Mouse (Mus musculus) limb, embryonic 14.5 days (tissue): ENCODE measurements around the gene Dock9. TPM values are rescaled to one million over a fixed set of nuclear protein-coding genes. Genes with fewer than 3 reads are reported as not detected.
A peak's percentile ranks its signal among the peaks of the same experiment; 100 is the strongest.

Source experiments
- ATAC-seq: fragments of 200-750 bp; cut with Nextera tagmentation; 2 replicates; pipeline ENCODE4 v1.8.0; 2017; ENCODE audit warnings: low read depth, moderate number of reproducible peaks, moderate TSS enrichment; ENCODE audit not compliant: low FRiP score
- DNase-seq: peaks from one replicate; pipeline ENCODE4 v3.0.0-alpha.2; 2015; ENCODE audit warnings: low spot score
- H3K27ac ChIP-seq: fragments of 300-500 bp; sonication (generic); replicated peaks from 2 replicates; pipeline ENCODE4 v1.5.1; 2014; ENCODE audit warnings: low read depth, mild to moderate bottlenecking, low read length, moderate library complexity, mixed read lengths
- H3K27me3 ChIP-seq: fragments of 300-500 bp; sonication (generic); 2 replicates; pipeline ENCODE4 v1.6.1; 2014; ENCODE audit warnings: low read length, mixed read lengths; ENCODE audit not compliant: control insufficient read depth, insufficient read depth
- H3K36me3 ChIP-seq: fragments of 300-500 bp; sonication (generic); 2 replicates; pipeline ENCODE4 v1.6.1; 2014; ENCODE audit warnings: mild to moderate bottlenecking, low read length, moderate library complexity, mixed read lengths; ENCODE audit not compliant: control insufficient read depth, insufficient read depth
- H3K4me1 ChIP-seq: fragments of 300-500 bp; sonication (generic); 2 replicates; pipeline ENCODE4 v1.6.1; 2014; ENCODE audit warnings: antibody characterized with exemption, low read length, mixed read lengths; ENCODE audit not compliant: control insufficient read depth, insufficient read depth
- H3K4me2 ChIP-seq: fragments of 300-500 bp; sonication (generic); replicated peaks from 2 replicates; pipeline ENCODE4 v1.6.1; 2014; ENCODE audit warnings: low read depth, mild to moderate bottlenecking, low read length, moderate library complexity; ENCODE audit not compliant: severe bottlenecking
- H3K4me3 ChIP-seq: fragments of 300-500 bp; sonication (generic); replicated peaks from 2 replicates; pipeline ENCODE4 v1.5.1; 2014; ENCODE audit warnings: low read length
- H3K9ac ChIP-seq: fragments of 300-500 bp; sonication (generic); 2 replicates; pipeline ENCODE4 v1.6.1; 2014; ENCODE audit warnings: mild to moderate bottlenecking, low read depth, low read length, moderate library complexity; ENCODE audit not compliant: severe bottlenecking
- H3K9me3 ChIP-seq: fragments of 300-500 bp; sonication (generic); 2 replicates; pipeline ENCODE4 v1.6.1; 2016; ENCODE audit warnings: low read length; ENCODE audit not compliant: control insufficient read depth
- POLR2A ChIP-seq: fragments of 200-500 bp; IDR thresholded peaks from 2 replicates; pipeline ENCODE4 v1.8.0; 2012; ENCODE audit warnings: inconsistent platforms, mild to moderate bottlenecking, moderate library complexity, borderline replicate concordance; ENCODE audit not compliant: insufficient read depth, insufficient read length; ENCODE audit errors: extremely low read depth
- WGBS: fragments of 180-500 bp; shearing (Covaris S2); extraction: QIAGEN DNeasy Blood & Tissue Kit; methylation state at CpG from one replicate; pipeline ENCODE4 v1.1.7; 2014; 5-methylcytosine and 5-hydroxymethylcytosine counted together
- polyA plus RNA-seq, 2 experiments: library from polyadenylated mRNA; depleted of rRNA in 1 of 2; stranded (reverse) in 1 of 2; unstranded in 1 of 2; fragments of >200 nt; fragmentation: Nextera tagmentation in 1 of 2; extraction: Ambion mirVana in 1 of 2; gene quantifications; 2 replicates each; pipeline versions ENCODE4 v1.2.1 to v1.2.3; 2012 to 2014

Dock9 gene
- polyA plus RNA-seq, 2 experiments, result 13.8 to 19.7 TPM

- H3K27me3 ChIP-seq, result no peaks in the 10 kb centered on the region
- TF ChIP-seq POLR2A, result no peak
- no peaks in the 10 kb centered on the region for H3K36me3 ChIP-seq
- no peak overlapping the region for H3K9ac ChIP-seq
- no peak overlapping the region for H3K4me2 ChIP-seq
- no peak overlapping the region for H3K4me3 ChIP-seq
- 67% methylated on average over 7 of the region's 7 CpGs for WGBS
- no peak overlapping the region for H3K27ac ChIP-seq
- ATAC-seq (no peak), DNase-seq (no peak)
- H3K4me1 ChIP-seq, result no peaks in the 10 kb centered on the region
- no peaks in the 10 kb centered on the region for H3K9me3 ChIP-seq
These were observed 62.0 kb downstream of the Dock9 start for GRCm38 (mm10) chr14:121735678-121736077.

- Histone ChIP-seq H3K27ac (no peak overlapping the region), H3K4me1 (no peaks in the 10 kb centered on the region), H3K36me3 (no peaks in the 10 kb centered on the region), H3K4me3 (no peak overlapping the region), H3K9ac (no peak overlapping the region), H3K27me3 (no peaks in the 10 kb centered on the region), H3K4me2 (no peak overlapping the region), H3K9me3 (no peaks in the 10 kb centered on the region)
- no peak for DNase-seq
- TF ChIP-seq POLR2A, result no peak
- WGBS, result 86% methylated on average over 7 of the region's 7 CpGs
- ATAC-seq, result no peak
These were observed 63.4 kb downstream of the Dock9 start for GRCm38 (mm10) chr14:121734217-121734616.

- no peaks in the 10 kb centered on the region for H3K9me3 ChIP-seq
- H3K4me2 ChIP-seq, result no peak overlapping the region
- H3K4me3 ChIP-seq, result no peak overlapping the region
- no peak overlapping the region for H3K9ac ChIP-seq
- H3K27me3 ChIP-seq, result no peaks in the 10 kb centered on the region
- no peaks in the 10 kb centered on the region for H3K36me3 ChIP-seq
- no peak for TF ChIP-seq POLR2A
- WGBS, result 94% methylated on average over 12 of the region's 12 CpGs
- DNase-seq, result no peak
- H3K4me1 ChIP-seq, result no peaks in the 10 kb centered on the region
- no peak overlapping the region for H3K27ac ChIP-seq
- no peak for ATAC-seq
These were observed 63.9 kb downstream of the Dock9 start for GRCm38 (mm10) chr14:121733694-121734093.

GRCm38 (mm10) chr14:121732196-121732595, 65.4 kb downstream of the Dock9 start:
- no peak overlapping the region for H3K4me2 ChIP-seq
- WGBS, result 27% methylated on average over 8 of the region's 8 CpGs
- no peak overlapping the region for H3K27ac ChIP-seq
- TF ChIP-seq POLR2A, result no peak
- no peak for ATAC-seq
- no peak for DNase-seq
- no peaks in the 10 kb centered on the region for H3K9me3 ChIP-seq
- no peak overlapping the region for H3K4me3 ChIP-seq
- no peaks in the 10 kb centered on the region for H3K36me3 ChIP-seq
- H3K4me1 ChIP-seq, result no peaks in the 10 kb centered on the region
- H3K9ac ChIP-seq, result no peak overlapping the region
- no peaks in the 10 kb centered on the region for H3K27me3 ChIP-seq

- no peak overlapping the region for H3K9ac ChIP-seq
- no peak overlapping the region for H3K27ac ChIP-seq
- ATAC-seq (no peak), DNase-seq (peak; percentile 51)
- no peak for TF ChIP-seq POLR2A
- H3K4me3 ChIP-seq, result no peak overlapping the region
- H3K36me3 ChIP-seq, result no peaks in the 10 kb centered on the region
- 34% methylated on average over 6 of the region's 6 CpGs for WGBS
- H3K27me3 ChIP-seq, result no peaks in the 10 kb centered on the region
- H3K4me1 ChIP-seq, result no peaks in the 10 kb centered on the region
- H3K4me2 ChIP-seq, result no peak overlapping the region
- H3K9me3 ChIP-seq, result no peaks in the 10 kb centered on the region
These were observed 65.9 kb downstream of the Dock9 start for GRCm38 (mm10) chr14:121731688-121732168.

- no peak for ATAC-seq
- TF ChIP-seq POLR2A, result no peak
- Histone ChIP-seq H3K9ac (no peak overlapping the region), H3K36me3 (no peaks in the 10 kb centered on the region), H3K9me3 (no peaks in the 10 kb centered on the region), H3K4me1 (no peaks in the 10 kb centered on the region), H3K4me3 (no peak overlapping the region), H3K4me2 (no peak overlapping the region), H3K27ac (no peak overlapping the region), H3K27me3 (no peaks in the 10 kb centered on the region)
- no peak for DNase-seq
- 82% methylated on average over 3 of the region's 3 CpGs for WGBS
These were observed 66.7 kb downstream of the Dock9 start for GRCm38 (mm10) chr14:121730966-121731365.
